Mouse (Mus musculus) stomach, embryonic 14.5 days (tissue): Measurements from ENCODE around the gene Ica1l. TPM values are rescaled to one million over a fixed set of nuclear protein-coding genes. Genes with fewer than 3 reads are reported as not detected.

Source experiments
- ATAC-seq: fragments of 200-750 bp; cut with Nextera tagmentation; 2 replicates; pipeline ENCODE4 v1.8.0; 2017; ENCODE audit warnings: low read depth, moderate TSS enrichment; ENCODE audit not compliant: insufficient number of reproducible peaks, insufficient read depth, low FRiP score
- H3K27ac ChIP-seq: fragments of 300-500 bp; sonication (generic); 2 replicates; pipeline ENCODE4 v1.5.1; 2014; ENCODE audit warnings: mild to moderate bottlenecking, low read length, moderate library complexity, mixed read lengths
- H3K27me3 ChIP-seq: fragments of 300-500 bp; sonication (generic); 2 replicates; pipeline ENCODE4 v1.6.1; 2014; ENCODE audit warnings: low read length, control low read depth, mixed read lengths; ENCODE audit not compliant: control insufficient read depth, insufficient read depth
- H3K36me3 ChIP-seq: fragments of 300-500 bp; sonication (generic); 2 replicates; pipeline ENCODE4 v1.6.1; 2014; ENCODE audit warnings: mild to moderate bottlenecking, control low read depth, low read length, moderate library complexity, mixed read lengths; ENCODE audit not compliant: control insufficient read depth, insufficient read depth
- H3K4me1 ChIP-seq: fragments of 300-500 bp; sonication (generic); 2 replicates; pipeline ENCODE4 v1.6.1; 2014; ENCODE audit warnings: low read length, control low read depth, mixed read lengths; ENCODE audit not compliant: control insufficient read depth, insufficient read depth
- H3K4me2 ChIP-seq: fragments of 300-500 bp; sonication (generic); replicated peaks from 2 replicates; pipeline ENCODE4 v1.6.1; 2014; ENCODE audit warnings: low read depth, low read length, control low read depth
- H3K4me3 ChIP-seq: fragments of 300-500 bp; sonication (generic); 2 replicates; pipeline ENCODE4 v1.5.1; 2014; ENCODE audit warnings: low read depth, low read length, control low read depth
- H3K9ac ChIP-seq: fragments of 300-500 bp; sonication (generic); replicated peaks from 2 replicates; pipeline ENCODE4 v1.6.1; 2014; ENCODE audit warnings: low read depth, mild to moderate bottlenecking, control low read depth, low read length, moderate library complexity, mixed read lengths
- H3K9me3 ChIP-seq: fragments of 300-500 bp; sonication (generic); 2 replicates; pipeline ENCODE4 v1.6.1; 2016; ENCODE audit warnings: low read depth, low read length, control low read depth; ENCODE audit not compliant: control insufficient read depth
- WGBS: fragments of 180-500 bp; shearing (Covaris S2); extraction: QIAGEN DNeasy Blood & Tissue Kit; methylation state at CpG from one replicate; pipeline ENCODE4 v1.1.7; 2014; 5-methylcytosine and 5-hydroxymethylcytosine counted together
- polyA plus RNA-seq: library from polyadenylated mRNA; unstranded; fragments of >200 nt; fragmentation: Nextera tagmentation; extraction: Ambion mirVana; gene quantifications from 2 replicates; pipeline ENCODE4 v1.2.1, GENCODE M21; 2014

The Ica1l gene
- polyA plus RNA-seq, 1 experiment from 2014 or later = 1.4 TPM

DNA sequence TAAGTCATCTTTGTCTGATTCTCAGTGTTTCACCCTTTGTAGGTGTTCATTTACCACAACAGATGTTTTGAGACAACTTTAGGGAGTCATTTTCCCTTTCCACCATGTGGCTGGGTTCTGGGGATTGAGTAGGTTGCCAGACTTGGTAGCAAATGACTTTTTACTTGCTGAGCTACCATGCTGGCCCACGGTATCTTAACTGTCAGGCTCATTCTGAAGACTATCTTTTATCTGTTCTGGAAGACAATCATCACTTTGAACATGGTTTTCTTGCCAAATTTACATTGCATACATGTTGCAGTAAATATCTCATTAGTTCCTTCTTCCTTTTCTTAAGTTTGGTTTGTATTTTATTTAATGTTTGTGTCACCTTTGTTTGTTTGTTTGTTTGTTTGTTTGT is 97.0 kb downstream of the Ica1l start:
- no peak overlapping the region for H3K4me2 ChIP-seq
- ATAC-seq = no peak
- no peaks in the 10 kb centered on the region for H3K9me3 ChIP-seq
- no peak overlapping the region for H3K9ac ChIP-seq
- no peak overlapping the region for H3K27ac ChIP-seq
- 81% methylated on average over 1 of the region's 1 CpGs for WGBS
- H3K27me3 ChIP-seq = no peaks in the 10 kb centered on the region
- no peaks in the 10 kb centered on the region for H3K36me3 ChIP-seq
- no peak overlapping the region for H3K4me3 ChIP-seq
- 0 out of 2 replicates have a peak, but pooled peaks cover 3% of the 10 kb centered on the region for H3K4me1 ChIP-seq

DNA sequence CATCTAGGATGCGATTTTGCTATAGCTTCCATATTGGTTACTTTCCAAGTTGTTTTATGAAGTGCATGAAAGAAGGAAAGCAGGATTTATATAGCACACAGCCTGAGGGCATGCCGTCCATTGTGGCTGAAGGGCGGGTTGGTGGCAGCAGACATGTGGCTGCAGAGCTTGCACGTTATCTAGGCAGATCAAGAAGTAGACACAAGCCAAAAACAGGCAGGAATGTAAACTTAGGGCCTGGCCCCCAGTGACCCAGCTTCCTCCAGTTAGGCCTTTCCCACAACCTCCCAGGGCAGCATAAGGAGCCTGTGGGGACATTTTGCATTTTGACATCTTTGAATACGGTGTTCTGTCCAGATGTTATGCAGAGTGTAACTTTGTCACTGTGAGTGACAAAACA is 99.2 kb downstream of the Ica1l start:
- no peak overlapping the region for H3K27ac ChIP-seq
- H3K27me3 ChIP-seq = no peaks in the 10 kb centered on the region
- H3K9me3 ChIP-seq = no peaks in the 10 kb centered on the region
- H3K4me1 ChIP-seq = 0 out of 2 replicates have a peak, but pooled peaks cover 3% of the 10 kb centered on the region
- H3K4me2 ChIP-seq = no peak overlapping the region
- H3K9ac ChIP-seq = no peak overlapping the region
- no peak overlapping the region for H3K4me3 ChIP-seq
- no peak for ATAC-seq
- 31% methylated on average over 5 of the region's 5 CpGs for WGBS
- no peaks in the 10 kb centered on the region for H3K36me3 ChIP-seq

DNA sequence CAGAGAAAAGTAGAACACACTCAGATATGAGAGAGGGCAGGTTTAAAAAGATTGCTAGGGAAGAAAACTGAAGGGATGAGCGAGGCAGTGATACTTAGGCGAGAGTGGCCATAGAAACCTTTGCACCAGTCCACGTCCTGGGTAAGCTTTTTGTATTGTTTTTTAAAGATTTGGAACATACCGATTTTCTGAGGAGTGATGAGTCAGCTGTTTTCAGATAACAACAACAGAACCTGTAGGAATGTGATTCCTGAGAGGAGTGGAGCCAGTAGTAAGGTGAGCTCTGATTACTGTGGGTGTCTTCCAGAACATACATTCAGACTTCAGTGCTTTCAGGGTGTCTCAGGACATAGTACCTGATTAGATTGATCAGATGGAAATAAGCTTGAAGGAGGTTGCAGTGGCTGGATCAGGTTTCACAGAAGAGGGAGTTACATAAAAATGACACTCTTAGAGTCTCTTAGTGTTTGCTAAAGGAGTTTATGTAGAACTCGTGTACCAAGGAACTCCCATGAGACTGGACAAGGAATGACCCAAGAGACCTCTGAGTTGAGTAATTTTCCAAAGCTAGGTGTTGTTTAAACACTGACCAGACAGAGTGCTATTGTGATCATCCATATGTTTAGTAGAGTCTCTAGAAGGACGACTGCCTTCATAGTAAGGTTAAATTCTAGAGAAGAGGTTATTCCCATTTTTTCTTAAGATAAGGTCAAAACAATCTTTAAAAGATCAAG is 100.8 kb downstream of the Ica1l start:
- Histone ChIP-seq H3K9me3 (no peaks in the 10 kb centered on the region), H3K4me2 (no peak overlapping the region), H3K9ac (no peak overlapping the region), H3K27ac (no peak overlapping the region), H3K27me3 (no peaks in the 10 kb centered on the region), H3K36me3 (no peaks in the 10 kb centered on the region), H3K4me3 (no peak overlapping the region), H3K4me1 (0 out of 2 replicates have a peak, but pooled peaks cover 3% of the 10 kb centered on the region)
- no peak for ATAC-seq
- WGBS = 63% methylated on average over 6 of the region's 6 CpGs

- Histone ChIP-seq H3K9me3 (no peaks in the 10 kb centered on the region), H3K4me3 (no peak overlapping the region), H3K27me3 (no peaks in the 10 kb centered on the region), H3K4me1 (0 out of 2 replicates have a peak, but pooled peaks cover 3% of the 10 kb centered on the region), H3K36me3 (no peaks in the 10 kb centered on the region), H3K4me2 (no peak overlapping the region), H3K27ac (no peak overlapping the region), H3K9ac (no peak overlapping the region)
- WGBS = 96% methylated on average over 1 of the region's 1 CpGs
- ATAC-seq = no peak
Observed at GRCm38 (mm10) chr1:59941063-59941462, 101.9 kb downstream of the Ica1l start.

- H3K9me3 ChIP-seq = no peaks in the 10 kb centered on the region
- no peak overlapping the region for H3K4me3 ChIP-seq
- no peak overlapping the region for H3K4me2 ChIP-seq
- no peaks in the 10 kb centered on the region for H3K36me3 ChIP-seq
- no peaks in the 10 kb centered on the region for H3K4me1 ChIP-seq
- no peak for ATAC-seq
- 97% methylated on average over 2 of the region's 2 CpGs for WGBS
- H3K27me3 ChIP-seq = no peaks in the 10 kb centered on the region
- no peak overlapping the region for H3K27ac ChIP-seq
- H3K9ac ChIP-seq = no peak overlapping the region
Observed at GRCm38 (mm10) chr1:59932991-59933390, 110.0 kb downstream of the Ica1l start.

Other genes starting within 250 kb of the Ica1l start
- 11.4 and 11.9 TPM in 2 replicates for gene Fam117b, start 130.2 kb downstream of the Ica1l start, polyA plus RNA-seq
- 10.3 and 11.4 TPM in 2 replicates for gene Carf, start 55.1 kb upstream of the Ica1l start, polyA plus RNA-seq
- gene Wdr12, start 55.5 kb upstream of the Ica1l start, polyA plus RNA-seq = 46.0 and 47.3 TPM in 2 replicates
- gene Nbeal1, start 137.4 kb upstream of the Ica1l start, polyA plus RNA-seq = 17.7 and 18.2 TPM in 2 replicates